Mouse (Mus musculus) right cerebral cortex, adult 2 months (tissue): ENCODE data around the gene Mosmo.
"Not testable (repeated sequence)": the region's sequence is repeated elsewhere in the genome, so short reads cannot be mapped to it uniquely, and the experiment has no call there.

Source experiments
- DNase-seq, 2 experiments: peaks; one replicate each; pipeline ENCODE4 v3.0.0; 2021 to 2022; ENCODE audit warnings: low spot score in 2 of 2

Gene Mosmo

GRCm38 (mm10) chr7:120699586-120699985 lies 22.2 kb downstream of the Mosmo start:
- no peak for DNase-seq

GRCm38 (mm10) chr7:120703888-120704287 lies 26.5 kb downstream of the Mosmo start:
- DNase-seq = no peak

DNA sequence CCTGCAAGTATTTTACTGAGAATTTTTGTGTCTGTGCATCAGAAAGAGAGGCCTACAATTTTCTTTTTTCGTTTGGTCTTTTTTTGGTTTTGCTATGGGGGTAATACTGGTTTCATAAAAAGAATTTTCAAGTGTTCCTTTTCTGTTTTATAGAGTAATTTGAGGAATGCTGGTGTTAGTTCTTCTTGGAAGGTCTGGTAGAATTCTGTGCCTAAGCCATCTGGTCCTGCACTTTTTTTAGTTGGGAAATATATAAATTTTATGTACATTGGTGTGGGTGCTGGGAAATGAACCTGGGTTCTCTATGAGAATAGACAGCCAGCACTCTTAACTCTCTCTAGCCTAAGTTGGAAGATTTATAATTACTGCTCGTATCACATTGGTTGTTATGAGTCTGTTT lies 34.7 kb downstream of the Mosmo start:
- no peak for DNase-seq

DNA sequence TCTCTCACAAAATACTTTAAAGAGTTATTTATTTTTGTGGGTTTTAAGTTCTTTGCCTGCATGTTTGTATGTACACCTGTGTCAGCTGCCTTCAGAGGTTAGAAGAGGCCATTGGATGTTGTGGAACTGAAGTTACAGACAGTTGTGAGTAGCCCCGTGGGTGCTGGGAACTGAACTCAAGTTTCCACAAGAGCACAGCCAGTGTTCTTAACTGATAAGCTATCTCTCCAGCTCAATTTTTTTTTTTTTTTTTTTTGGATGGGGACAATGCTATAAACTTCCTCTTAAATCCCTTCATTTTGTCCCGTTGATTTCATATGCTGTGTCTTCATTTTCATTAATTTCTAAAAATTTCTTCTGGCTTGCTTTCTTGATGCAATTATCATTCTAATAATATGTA lies 35.8 kb downstream of the Mosmo start:
- no peak for DNase-seq

DNA sequence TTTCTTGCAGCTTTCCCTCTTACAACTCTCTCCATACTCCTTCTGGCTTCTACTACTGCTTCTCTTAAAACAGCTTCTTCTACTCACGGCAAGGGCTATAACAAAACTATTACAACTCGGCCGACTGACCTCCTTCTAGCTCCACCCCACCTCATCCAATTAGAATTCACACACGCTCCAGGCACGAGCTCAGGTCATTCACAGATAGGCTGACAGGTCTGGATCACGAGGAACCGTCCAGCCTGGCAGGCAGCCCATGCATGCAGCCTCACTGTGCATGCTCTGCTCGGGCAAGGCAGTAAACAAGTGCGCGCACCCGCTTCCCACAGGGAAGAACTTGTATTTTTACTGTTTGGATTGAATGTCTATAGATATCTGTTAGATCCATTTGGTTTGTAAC lies 36.5 kb downstream of the Mosmo start:
- not testable (repeated sequence) for DNase-seq

GRCm38 (mm10) chr7:120717261-120717660 lies 39.8 kb downstream of the Mosmo start:
- DNase-seq = no peak

GRCm38 (mm10) chr7:120721051-120721450 lies 43.6 kb downstream of the Mosmo start:
- DNase-seq = no peak

- DNase-seq = no peak
Measured at GRCm38 (mm10) chr7:120721456-120721855, 44.0 kb downstream of the Mosmo start.

DNA sequence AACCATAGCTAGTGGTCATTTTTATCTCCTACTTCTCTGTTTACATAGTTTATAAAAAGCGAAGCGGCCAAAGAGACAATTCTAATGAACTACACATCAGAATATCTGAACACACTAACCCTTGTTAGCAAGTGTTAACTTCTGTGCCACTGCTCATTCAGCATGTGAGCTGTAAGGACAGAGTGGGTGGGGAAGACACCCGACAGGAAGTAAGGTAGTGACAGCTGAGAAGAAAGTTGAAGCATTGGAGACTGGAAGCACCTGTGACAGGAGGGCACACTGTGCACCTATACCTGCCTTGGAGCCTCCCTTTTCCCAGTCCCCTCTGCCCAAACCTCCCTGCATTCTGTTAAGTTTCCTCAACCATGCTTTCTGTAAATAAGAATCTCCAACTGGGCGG lies 44.6 kb downstream of the Mosmo start:
- no peak for DNase-seq

- DNase-seq = peak; percentile 41 to 61
Measured at GRCm38 (mm10) chr7:120722839-120723278, 45.4 kb downstream of the Mosmo start.

DNA sequence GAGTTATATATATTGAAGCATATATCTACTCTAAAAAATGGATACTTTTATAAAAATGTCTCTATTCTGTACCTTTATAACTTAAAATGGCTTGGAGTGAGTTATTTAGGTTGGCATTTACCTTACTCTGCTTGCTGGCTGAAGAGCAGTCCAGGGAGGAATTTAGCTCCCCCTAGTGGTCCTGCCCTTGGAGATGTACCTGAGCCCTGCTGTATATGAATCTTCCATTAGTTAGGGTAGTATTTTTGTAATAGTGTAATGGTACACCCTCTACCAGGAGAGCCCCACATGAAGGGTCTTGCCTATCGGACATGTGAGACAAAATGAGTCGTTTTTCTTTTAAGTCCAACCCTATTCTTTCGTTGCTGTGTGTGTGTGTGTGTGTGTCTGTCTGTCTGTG lies 50.2 kb downstream of the Mosmo start:
- DNase-seq = peak; percentile 53 to 59

GRCm38 (mm10) chr7:120729635-120730034 lies 52.2 kb downstream of the Mosmo start:
- DNase-seq = no peak

GRCm38 (mm10) chr7:120732906-120733305 lies 55.5 kb downstream of the Mosmo start:
- DNase-seq = no peak

DNA sequence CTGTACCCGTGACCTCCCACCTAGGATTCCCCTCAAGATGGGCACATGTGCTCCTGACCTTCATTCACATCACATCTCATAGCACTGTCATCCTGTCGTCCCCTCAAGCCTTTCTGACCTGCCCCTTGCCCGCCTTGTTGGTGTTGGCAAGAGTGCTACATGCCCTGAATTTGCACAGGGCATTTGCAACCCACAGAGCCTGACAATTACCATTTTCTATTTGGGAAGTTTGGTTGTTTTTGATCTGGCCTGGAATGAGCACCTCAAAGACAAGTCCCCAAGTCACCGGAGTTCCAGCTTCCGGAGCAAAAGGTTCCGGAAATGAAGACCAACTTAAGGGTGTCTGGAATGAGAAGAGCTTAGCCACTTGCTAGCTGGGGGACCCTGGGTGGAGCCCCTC lies 61.6 kb downstream of the Mosmo start, which contains the start of gene Vwa3a:
Gene Vwa3a (plus strand): TSS at position 301 of the 400 bp plus-strand sequence.
- no peak for DNase-seq

GRCm38 (mm10) chr7:120739558-120740101 lies 62.2 kb downstream of the Mosmo start:
- DNase-seq = peak; percentile 50 to 52

DNA sequence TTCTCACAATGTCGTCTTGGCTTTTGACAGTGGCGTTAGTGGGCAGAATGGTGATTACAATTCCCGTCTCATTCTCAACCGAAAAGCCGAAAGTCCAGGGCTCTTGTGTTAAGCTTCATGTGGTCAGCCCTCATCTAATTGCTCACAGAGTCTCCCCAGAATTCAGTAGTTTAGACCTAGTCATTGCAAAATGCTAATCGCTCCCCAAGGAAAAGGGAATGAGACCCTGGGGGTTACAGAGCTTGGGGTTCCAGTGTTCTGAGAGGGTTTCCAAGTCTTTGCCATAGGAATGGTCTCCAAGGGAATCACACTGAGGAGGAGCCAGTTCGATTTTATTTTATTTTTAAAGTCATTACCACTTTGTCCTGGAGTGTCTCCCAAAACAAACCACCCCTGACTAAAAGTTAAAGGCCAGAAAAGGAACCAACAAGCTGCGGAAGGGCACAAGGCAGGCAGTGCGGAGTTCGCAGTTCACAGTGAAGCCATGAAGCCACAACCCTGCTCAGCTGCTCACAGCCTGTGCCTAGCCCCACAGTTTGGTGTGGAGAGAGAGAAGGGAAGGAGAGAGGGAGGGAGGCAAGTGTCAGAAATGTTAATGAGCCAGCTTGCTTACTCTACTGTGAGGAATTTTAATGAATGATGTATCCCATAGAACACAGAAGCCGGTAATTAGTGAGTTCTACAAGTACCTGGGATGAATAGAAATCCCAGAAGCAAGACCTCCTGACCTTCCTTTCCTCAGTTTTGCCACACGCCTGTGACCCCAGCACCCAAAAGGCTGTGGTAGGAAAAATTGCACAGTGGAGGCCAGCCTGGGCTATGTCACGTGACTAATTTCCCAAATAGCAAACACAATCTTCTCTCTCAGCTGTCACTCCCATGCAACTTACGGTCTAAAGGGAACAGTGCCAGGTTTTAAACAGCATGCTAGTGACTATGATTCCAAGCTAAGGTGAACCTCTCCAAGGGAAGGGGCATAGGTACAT lies 66.2 kb downstream of the Mosmo start:
- DNase-seq = no peak

GRCm38 (mm10) chr7:120744606-120745005 lies 67.2 kb downstream of the Mosmo start:
- DNase-seq = no peak

- no peak for DNase-seq
Measured at GRCm38 (mm10) chr7:120746029-120746428, 68.6 kb downstream of the Mosmo start.

- DNase-seq = no peak
Measured at GRCm38 (mm10) chr7:120746821-120747220, 69.4 kb downstream of the Mosmo start.

GRCm38 (mm10) chr7:120748478-120748877 lies 71.1 kb downstream of the Mosmo start:
- no peak for DNase-seq

GRCm38 (mm10) chr7:120751330-120751729 lies 73.9 kb downstream of the Mosmo start:
- DNase-seq = no peak

- peak; percentile 41 to 43 for DNase-seq
Measured at GRCm38 (mm10) chr7:120751906-120752305, 74.5 kb downstream of the Mosmo start.

- peak; percentile 82 to 85 for DNase-seq
Measured at GRCm38 (mm10) chr7:120754671-120755070, 77.3 kb downstream of the Mosmo start.
